ENCODE assay signal across 23 mouse cellular contexts in genomic region chr6:52679565-52679964, GRCm38 (mm10). TPM values are rescaled to one million over a fixed set of nuclear protein-coding genes. Genes with fewer than 3 reads are reported as not detected.
DNase-seq lines count a peak whose midpoint lies in the region; ATAC-seq and TF ChIP-seq lines count a peak whose summit lies in the region.
"Had no signal": no experiment of that assay in that cellular context is flagged by ENCODE, and none has a peak within 500 bp of the region (broad histone marks: within the 10 kb centered on the region; RNA-seq: fewer than 3 reads in every experiment).

No protein-coding gene starts in this region.

- ATAC-seq in intestine, embryonic 16.5 days: no peak
- no peak for ATAC-seq in intestine, embryonic 15.5 days
- ATAC-seq in kidney, postnatal 0 days (replicated peaks; ENCODE audit: low FRiP score, low read depth): no peak; the same call in 1 of the 2 replicates
- no peak for ATAC-seq in frontal cortex, adult (ENCODE audit: low TSS enrichment)
- ATAC-seq: hindbrain, postnatal 0 days had no signal

- no peak overlapping the region for H3K4me2 ChIP-seq in intestine, embryonic 16.5 days (ENCODE audit: low read depth, low read length)
- H3K4me2 ChIP-seq in intestine, embryonic 15.5 days (replicated peaks): no peak overlapping the region
- no peak overlapping the region for H3K4me2 ChIP-seq in kidney, postnatal 0 days (ENCODE audit: low read length)
- H3K4me2 ChIP-seq: limb, embryonic 13.5 days; liver, embryonic 15.5 days; midbrain, embryonic 12.5 days had no signal

- H3K27ac ChIP-seq in intestine, embryonic 16.5 days (ENCODE audit: low read length): peak overlapping the region; percentile 86
- H3K27ac ChIP-seq in intestine, embryonic 15.5 days: no peak overlapping the region
- H3K27ac ChIP-seq in kidney, postnatal 0 days: peak overlapping the region; percentile 8; the same call in 1 of the 2 replicates
- peak overlapping the region; percentile 44; the same call in 1 of the 2 replicates for H3K27ac ChIP-seq in olfactory bulb, adult 2 months (ENCODE audit: insufficient read depth, low read depth, low read length)
- H3K27ac ChIP-seq: forebrain, embryonic 10.5 days; hindbrain, embryonic 10.5 days; hindbrain, postnatal 0 days; layer of hippocampus, adult 2 months; limb, embryonic 13.5 days; liver, embryonic 15.5 days; midbrain, embryonic 12.5 days had no signal

- no peaks in the 10 kb centered on the region for H3K9me3 ChIP-seq in intestine, embryonic 16.5 days (ENCODE audit: control insufficient read depth, low read length)
- no peaks in the 10 kb centered on the region for H3K9me3 ChIP-seq in intestine, embryonic 15.5 days
- no peaks in the 10 kb centered on the region for H3K9me3 ChIP-seq in kidney, postnatal 0 days (replicated peaks; ENCODE audit: low read length)
- H3K9me3 ChIP-seq: forebrain, embryonic 10.5 days; hindbrain, embryonic 10.5 days; limb, embryonic 13.5 days; liver, embryonic 15.5 days; midbrain, embryonic 12.5 days had no signal

- 63% methylated on average over 9 of the region's 9 CpGs for WGBS in intestine, embryonic 16.5 days
- 68% methylated on average over 9 of the region's 9 CpGs for WGBS in intestine, embryonic 15.5 days
- 54% methylated on average over 9 of the region's 9 CpGs for WGBS in lung, adult 2 months
- 64% methylated on average over 9 of the region's 9 CpGs for WGBS in kidney, postnatal 0 days
- WGBS in olfactory bulb, adult 2 months: 71% methylated on average over 9 of the region's 9 CpGs

- no peaks in the 10 kb centered on the region for H3K36me3 ChIP-seq in intestine, embryonic 16.5 days (ENCODE audit: control insufficient read depth, insufficient read depth, low read length)
- no peaks in the 10 kb centered on the region for H3K36me3 ChIP-seq in intestine, embryonic 15.5 days
- no peaks in the 10 kb centered on the region for H3K36me3 ChIP-seq in kidney, postnatal 0 days (ENCODE audit: insufficient read depth, low read length)
- H3K36me3 ChIP-seq: forebrain, embryonic 10.5 days; hindbrain, embryonic 10.5 days; limb, embryonic 13.5 days; liver, embryonic 15.5 days; midbrain, embryonic 12.5 days had no signal

- H3K9ac ChIP-seq in intestine, embryonic 16.5 days (ENCODE audit: low read depth, low read length): no peak overlapping the region
- no peak overlapping the region for H3K9ac ChIP-seq in intestine, embryonic 15.5 days
- H3K9ac ChIP-seq in kidney, postnatal 0 days (ENCODE audit: low read depth, low read length): no peak overlapping the region
- H3K9ac ChIP-seq: limb, embryonic 13.5 days; liver, embryonic 15.5 days; midbrain, embryonic 12.5 days had no signal

- no peak for TF ChIP-seq POLR2A in lung, adult 2 months (IDR thresholded peaks at IDR 0.05; ENCODE audit: borderline replicate concordance, extremely low read depth, low read depth, low read length)
- no peak for TF ChIP-seq POLR2A in olfactory bulb, adult 2 months (IDR thresholded peaks at IDR 0.05; ENCODE audit: insufficient read depth, low read depth, low read length)

- TF ChIP-seq CTCF in lung, adult 2 months (IDR thresholded peaks at IDR 0.05; ENCODE audit: insufficient read depth, low read length): no peak
- no peak for TF ChIP-seq CTCF in kidney, postnatal 0 days (IDR thresholded peaks at IDR 0.05; ENCODE audit: low read depth)
- no peak for TF ChIP-seq CTCF in olfactory bulb, adult 2 months (IDR thresholded peaks at IDR 0.05; ENCODE audit: insufficient read depth, low read depth, low read length)

- H3K4me3 ChIP-seq in intestine, embryonic 16.5 days (ENCODE audit: low read length): no peak overlapping the region
- no peak overlapping the region for H3K4me3 ChIP-seq in intestine, embryonic 15.5 days (replicated peaks)
- H3K4me3 ChIP-seq in lung, adult 2 months (replicated peaks; ENCODE audit: extremely low read depth, low read depth, low read length): peak overlapping the region; percentile 46
- H3K4me3 ChIP-seq in kidney, postnatal 0 days (replicated peaks; ENCODE audit: low read depth, low read length): no peak overlapping the region
- H3K4me3 ChIP-seq in olfactory bulb, adult 2 months (ENCODE audit: insufficient read depth, low read depth, low read length): no peak overlapping the region
- H3K4me3 ChIP-seq: forebrain, embryonic 10.5 days; hindbrain, embryonic 10.5 days; layer of hippocampus, adult 2 months; limb, embryonic 13.5 days; liver, embryonic 15.5 days; midbrain, embryonic 12.5 days had no signal

- H3K27me3 ChIP-seq in intestine, embryonic 16.5 days (replicated peaks; ENCODE audit: control insufficient read depth, insufficient read depth, low read length): no peaks in the 10 kb centered on the region
- no peaks in the 10 kb centered on the region for H3K27me3 ChIP-seq in intestine, embryonic 15.5 days (replicated peaks)
- H3K27me3 ChIP-seq in kidney, postnatal 0 days (ENCODE audit: insufficient read depth, low read length): no peaks in the 10 kb centered on the region
- H3K27me3 ChIP-seq: CH12.LX; liver, embryonic 15.5 days; midbrain, embryonic 12.5 days had no signal

- H3K4me1 ChIP-seq in intestine, embryonic 16.5 days (ENCODE audit: control insufficient read depth, insufficient read depth, low read length): peaks cover 21% of the 10 kb centered on the region; the same call in 1 of the 2 replicates
- peaks cover 11% of the 10 kb centered on the region for H3K4me1 ChIP-seq in intestine, embryonic 15.5 days (replicated peaks)
- H3K4me1 ChIP-seq in lung, adult 2 months (ENCODE audit: control insufficient read depth, insufficient read depth, low read length): no peaks in the 10 kb centered on the region; the same call in 1 of the 2 replicates
- H3K4me1 ChIP-seq in kidney, postnatal 0 days (replicated peaks; ENCODE audit: insufficient read depth, low read length): peaks cover 5% of the 10 kb centered on the region; the same call in 1 of the 2 replicates
- peaks cover 8% of the 10 kb centered on the region for H3K4me1 ChIP-seq in olfactory bulb, adult 2 months (ENCODE audit: control insufficient read depth, insufficient read depth, low read length)
- H3K4me1 ChIP-seq: midbrain, embryonic 12.5 days had no signal

- DNase-seq in lung, adult 2 months: peak; percentile 14
- DNase-seq in lung, postnatal 10 days: no peak
- peak; percentile 46 for DNase-seq in kidney, postnatal 0 days (ENCODE audit: low spot score)
- no peak for DNase-seq in cerebellum, adult 9-10 months
- DNase-seq: cerebellum, adult 11 months; cerebellum, postnatal 14 days; embryo, embryonic 11 days; gastrocnemius, postnatal 14 days; layer of hippocampus, postnatal 36 days; spleen, adult 18-20 months; thymus, postnatal 25 days had no signal

RNA-seq across cellular contexts. Expression of gene Tax1bp1, which starts 34.0 kb away (rescaled TPM):
- polyA plus RNA-seq in intestine, embryonic 16.5 days (2015; fragmentation: Nextera tagmentation; extraction: Ambion mirVana): 162 and 168 TPM in 2 replicates
- 162 and 172 TPM in 2 replicates for polyA plus RNA-seq in intestine, embryonic 15.5 days (2015; fragmentation: Nextera tagmentation; extraction: Ambion mirVana)
- 30.5 and 31.2 TPM in 2 replicates for polyA plus RNA-seq in lung, adult 2 months (2012; rRNA removed)
- 188 and 189 TPM in 2 replicates for polyA plus RNA-seq in kidney, postnatal 0 days (2015; fragmentation: Nextera tagmentation; extraction: Ambion mirVana)
- polyA plus RNA-seq in olfactory bulb, adult 2 months (2012; ENCODE audit: insufficient read depth, insufficient read length, low replicate concordance, missing spikeins): 124 TPM in 1 of 2 replicates, not detected in the other

RNA-seq across cellular contexts. Expression of gene Hibadh, which starts 39.4 kb away (rescaled TPM):
- polyA plus RNA-seq in intestine, embryonic 16.5 days (2015; fragmentation: Nextera tagmentation; extraction: Ambion mirVana): 148 and 151 TPM in 2 replicates
- polyA plus RNA-seq in intestine, embryonic 15.5 days (2015; fragmentation: Nextera tagmentation; extraction: Ambion mirVana): 135 and 137 TPM in 2 replicates
- polyA plus RNA-seq in lung, adult 2 months (2012; rRNA removed): 28.1 and 37.5 TPM in 2 replicates
- polyA plus RNA-seq in kidney, postnatal 0 days (2015; fragmentation: Nextera tagmentation; extraction: Ambion mirVana): 217 and 218 TPM in 2 replicates
- 556 TPM in 1 of 2 replicates, not detected in the other for polyA plus RNA-seq in olfactory bulb, adult 2 months (2012; ENCODE audit: insufficient read depth, insufficient read length, low replicate concordance, missing spikeins)

Comparison
In these comparisons a context has a peak if more than half of its experiments do, and no peak if none do; other contexts are left out.
1. DNase-seq: peak in lung, adult 2 months (single experiment) and kidney, postnatal 0 days (single experiment); none in lung, postnatal 10 days (single experiment) and cerebellum, adult 9-10 months (single experiment).